Mouse (Mus musculus) MN1 (cell line): ENCODE data around the gene Suds3.

ENCODE experiments used
- DNase-seq: peaks from one replicate; pipeline ENCODE4 v3.0.0-alpha.2; 2016; ENCODE audit warnings: low spot score

Gene Suds3

GRCm38 (mm10) chr5:117115836-117116366, at the start of gene Suds3:
Gene Suds3 (minus strand): TSS chr5:117116113.
- peak; percentile 92 for DNase-seq

- DNase-seq: no peak
Observed at GRCm38 (mm10) chr5:117164923-117165322, 49.0 kb upstream of the Suds3 start.

GRCm38 (mm10) chr5:117164516-117164915, 48.6 kb upstream of the Suds3 start:
- peak; percentile 46 for DNase-seq

- no peak for DNase-seq
Observed at GRCm38 (mm10) chr5:117163790-117164189, 47.9 kb upstream of the Suds3 start.

- no peak for DNase-seq
Observed at GRCm38 (mm10) chr5:117160499-117160898, 44.6 kb upstream of the Suds3 start.

- peak; percentile 60 for DNase-seq
Observed at GRCm38 (mm10) chr5:117159805-117160291, 43.9 kb upstream of the Suds3 start.

GRCm38 (mm10) chr5:117159326-117159725, 43.4 kb upstream of the Suds3 start:
- no peak for DNase-seq

- DNase-seq: peak; percentile 86
Observed at GRCm38 (mm10) chr5:117158335-117159018, 42.6 kb upstream of the Suds3 start.

- DNase-seq: peak; percentile 88
Observed at GRCm38 (mm10) chr5:117153527-117154091, 37.7 kb upstream of the Suds3 start.

GRCm38 (mm10) chr5:117152944-117153343, 37.0 kb upstream of the Suds3 start:
- DNase-seq: no peak

- no peak for DNase-seq
Observed at GRCm38 (mm10) chr5:117150068-117150467, 34.2 kb upstream of the Suds3 start.

- no peak for DNase-seq
Observed at GRCm38 (mm10) chr5:117149054-117149942, 33.4 kb upstream of the Suds3 start.

GRCm38 (mm10) chr5:117147187-117148095, 31.5 kb upstream of the Suds3 start:
- DNase-seq: no peak

GRCm38 (mm10) chr5:117146165-117146564, 30.3 kb upstream of the Suds3 start:
- DNase-seq: no peak

GRCm38 (mm10) chr5:117143721-117144135, 27.8 kb upstream of the Suds3 start:
- DNase-seq: peak; percentile 48

- DNase-seq: no peak
Observed at GRCm38 (mm10) chr5:117140374-117140773, 24.5 kb upstream of the Suds3 start.

GRCm38 (mm10) chr5:117139822-117140221, 23.9 kb upstream of the Suds3 start:
- no peak for DNase-seq

GRCm38 (mm10) chr5:117138295-117138988, 22.5 kb upstream of the Suds3 start:
- no peak for DNase-seq

- no peak for DNase-seq
Observed at GRCm38 (mm10) chr5:117137594-117137993, 21.7 kb upstream of the Suds3 start.

GRCm38 (mm10) chr5:117137011-117137410, 21.1 kb upstream of the Suds3 start:
- no peak for DNase-seq

GRCm38 (mm10) chr5:117136570-117136969, 20.7 kb upstream of the Suds3 start:
- DNase-seq: no peak
